Comparison of ENCODE assay signal across 29 mouse cellular contexts in genomic region chr14:119060682-119061081, GRCm38 (mm10). TPM values are rescaled to one million over a fixed set of nuclear protein-coding genes. Genes with fewer than 3 reads are reported as not detected.
A peak's percentile ranks its signal among the peaks of the same experiment; 100 is the strongest.
DNase-seq lines count a peak whose midpoint lies in the region; ATAC-seq lines count a peak whose summit lies in the region.
"Had no signal": no experiment of that assay in that cellular context is flagged by ENCODE, and none has a peak within 500 bp of the region (broad histone marks: within the 10 kb centered on the region; RNA-seq: fewer than 3 reads in every experiment).

No protein-coding gene starts in this region.

- intact Hi-C loops in left cerebral cortex, postnatal 25 days (cut with DNase I) = no loop called here
- intact Hi-C loops in left cerebral cortex, postnatal 4 days (cut with DNase I) = no loop called here

- no peak for ATAC-seq in heart, embryonic 11.5 days (replicated peaks; ENCODE audit: insufficient number of reproducible peaks, low FRiP score, low TSS enrichment)
- ATAC-seq: forebrain, embryonic 15.5 days; Patski had no signal

- H3K4me2 ChIP-seq in heart, embryonic 11.5 days = no peak overlapping the region
- H3K4me2 ChIP-seq: embryonic facial prominence, embryonic 13.5 days; forebrain, embryonic 12.5 days; forebrain, embryonic 15.5 days; hindbrain, embryonic 12.5 days; hindbrain, embryonic 15.5 days had no signal

- peak; percentile 58 for DNase-seq in heart, adult 11 months
- peak; percentile 12 to 30 for DNase-seq in left cerebral cortex, postnatal 25 days (ENCODE audit: low spot score in 2 of 2)
- no peak for DNase-seq in left cerebral cortex, postnatal 4 days
- DNase-seq in right cerebral cortex, postnatal 25 days = peak; percentile 32
- no peak for DNase-seq in right cerebral cortex, postnatal 10 days (ENCODE audit: low spot score in 2 of 2)
- no peak for DNase-seq in cerebellum, postnatal 4 days (ENCODE audit: low spot score in 2 of 2)
- DNase-seq: adrenal gland, postnatal 10 days; adrenal gland, postnatal 36 days; B cell, adult 2 months; cerebellum, adult 11 months; cerebellum, adult 2 months; cerebellum, adult 9-11 months; cerebellum, postnatal 25 days; embryo, embryonic 11 days; gastrocnemius, adult 2 months; gastrocnemius, postnatal 25 days; heart, adult 2 months had no signal

- no peaks in the 10 kb centered on the region for H3K36me3 ChIP-seq in heart, embryonic 11.5 days (ENCODE audit: control insufficient read depth, insufficient read depth, low read length)
- H3K36me3 ChIP-seq: forebrain, embryonic 15.5 days; G1E had no signal

- H3K9me3 ChIP-seq in heart, embryonic 11.5 days (replicated peaks; ENCODE audit: control insufficient read depth, low read length) = no peaks in the 10 kb centered on the region
- H3K9me3 ChIP-seq: embryonic facial prominence, embryonic 10.5 days; embryonic facial prominence, embryonic 13.5 days; forebrain, embryonic 12.5 days; forebrain, embryonic 15.5 days; G1E; heart, embryonic 10.5 days; hindbrain, embryonic 12.5 days; hindbrain, embryonic 15.5 days had no signal

- no peaks in the 10 kb centered on the region for H3K4me1 ChIP-seq in heart, embryonic 11.5 days (ENCODE audit: control insufficient read depth, insufficient read depth, low read length)
- H3K4me1 ChIP-seq: embryonic facial prominence, embryonic 10.5 days; embryonic facial prominence, embryonic 13.5 days; forebrain, embryonic 12.5 days; forebrain, embryonic 15.5 days; heart, embryonic 10.5 days; hindbrain, embryonic 12.5 days; hindbrain, embryonic 15.5 days had no signal

- no peak overlapping the region for H3K4me3 ChIP-seq in heart, embryonic 11.5 days (ENCODE audit: low read depth, low read length)
- H3K4me3 ChIP-seq: embryonic facial prominence, embryonic 10.5 days; embryonic facial prominence, embryonic 13.5 days; erythroblast, embryonic 14.5 days; forebrain, embryonic 12.5 days; forebrain, embryonic 15.5 days; gastrocnemius, adult 2 months; heart, adult 2 months; heart, embryonic 10.5 days; hindbrain, embryonic 12.5 days; hindbrain, embryonic 15.5 days had no signal

- no peak overlapping the region for H3K27ac ChIP-seq in heart, embryonic 11.5 days (ENCODE audit: low read depth, low read length)
- H3K27ac ChIP-seq: embryonic facial prominence, embryonic 10.5 days; embryonic facial prominence, embryonic 13.5 days; forebrain, embryonic 12.5 days; forebrain, embryonic 15.5 days; gastrocnemius, adult 2 months; heart, adult 2 months; heart, embryonic 10.5 days; hindbrain, embryonic 12.5 days; hindbrain, embryonic 15.5 days had no signal

- 85% methylated on average over 2 of the region's 2 CpGs for WGBS in heart, embryonic 11.5 days (ENCODE audit: insufficient replicate concordance)

- no peak overlapping the region for H3K9ac ChIP-seq in heart, embryonic 11.5 days (ENCODE audit: low read depth, low read length)
- H3K9ac ChIP-seq: embryonic facial prominence, embryonic 13.5 days; forebrain, embryonic 12.5 days; forebrain, embryonic 15.5 days; hindbrain, embryonic 12.5 days; hindbrain, embryonic 15.5 days had no signal

- H3K27me3 ChIP-seq in heart, embryonic 11.5 days (ENCODE audit: control insufficient read depth, insufficient read depth, low read length) = no peaks in the 10 kb centered on the region
- H3K27me3 ChIP-seq: CH12.LX; embryonic facial prominence, embryonic 13.5 days; forebrain, embryonic 12.5 days; forebrain, embryonic 15.5 days; hindbrain, embryonic 12.5 days; hindbrain, embryonic 15.5 days; Patski had no signal

RNA-seq across cellular contexts. Expression of gene Uggt2, which starts 38.5 kb away (rescaled TPM):
- polyA plus RNA-seq in heart, embryonic 11.5 days (2014; fragmentation: Nextera tagmentation; extraction: Ambion mirVana) = 11.1 and 11.2 TPM in 2 replicates
- total RNA-seq in left cerebral cortex, postnatal 25 days (2021) = 10 to 100 TPM; 22.4 to 33.3 TPM
- 10 to 100 TPM; 42.1 to 42.5 TPM for total RNA-seq in left cerebral cortex, postnatal 4 days (2021)
- polyA plus RNA-seq: erythroblast, embryonic 14.5 days; G1E had no signal

Comparison
In these comparisons a context has a peak if more than half of its experiments do, and no peak if none do; other contexts are left out.
1. DNase-seq: peak in heart, adult 11 months (single experiment), left cerebral cortex, postnatal 25 days (2 of 2) and right cerebral cortex, postnatal 25 days (single experiment); none in left cerebral cortex, postnatal 4 days (single experiment), right cerebral cortex, postnatal 10 days (0 of 2) and cerebellum, postnatal 4 days (0 of 2).